Mouse (Mus musculus) kidney, adult 2 months (tissue): ENCODE results near the gene Slco4a1.

Experiments
- CTCF ChIP-seq: fragments of 200-500 bp; conservative IDR thresholded peaks from 2 replicates; pipeline ENCODE4 v1.5.1; 2011; ENCODE audit warnings: low read depth, mild to moderate bottlenecking, control low read depth, low read length, moderate library complexity, mixed read lengths; ENCODE audit not compliant: insufficient read depth, insufficient read length
- POLR2A ChIP-seq: fragments of 200-500 bp; IDR thresholded peaks from one replicate; pipeline ENCODE4 v1.6.1; 2011; ENCODE audit warnings: low read depth, low read length, control low read depth

GRCm38 (mm10) chr2:180485306-180485705 is 29.3 kb downstream of the Slco4a1 start:
- TF ChIP-seq POLR2A (no peak), CTCF (no peak)
